Mouse (Mus musculus): Measurements from ENCODE around the gene Mfsd14a. TPM values are rescaled to one million over a fixed set of nuclear protein-coding genes. Genes with fewer than 3 reads are reported as not detected.
A peak's percentile ranks its signal among the peaks of the same experiment; 100 is the strongest.

Gene Mfsd14a
- total RNA-seq, 2 experiments from 2014 or later = 58.7 to 62.9 TPM

- intact Hi-C loops (cut with DNase I) = no loop called here
- no peak for DNase-seq (ENCODE audit: low spot score in 2 of 2)
Measured at GRCm38 (mm10) chr3:116618855-116619254, 43.6 kb downstream of the Mfsd14a start.

GRCm38 (mm10) chr3:116615318-116616068 is 47.0 kb downstream of the Mfsd14a start:
- intact Hi-C loops (cut with DNase I) = no loop called here

GRCm38 (mm10) chr3:116614295-116614892 is 48.1 kb downstream of the Mfsd14a start, which contains the start of gene Trmt13:
Trmt13 (minus strand) TSS chr3:116614587.
- intact Hi-C loops (cut with DNase I) = no loop called here
- peak in 1 of 2 experiments; percentile 17 for DNase-seq (ENCODE audit: low spot score in 2 of 2)

More at GRCm38 (mm10) chr3:116615318-116616068, 47.0 kb downstream of the Mfsd14a start:
- DNase-seq (ENCODE audit: low spot score in 2 of 2) = no peak

GRCm38 (mm10) chr3:116604570-116604969 is 57.9 kb downstream of the Mfsd14a start:
- intact Hi-C loops (cut with DNase I) = no loop called here
- DNase-seq (ENCODE audit: low spot score in 2 of 2) = no peak

GRCm38 (mm10) chr3:116601781-116602180 is 60.7 kb downstream of the Mfsd14a start:
- DNase-seq (ENCODE audit: low spot score in 2 of 2) = no peak
- intact Hi-C loops (cut with DNase I) = no loop called here

- DNase-seq (ENCODE audit: low spot score in 2 of 2) = no peak
- intact Hi-C loops (cut with DNase I) = no loop called here
Measured at GRCm38 (mm10) chr3:116601005-116601404, 61.5 kb downstream of the Mfsd14a start.

- DNase-seq (ENCODE audit: low spot score in 2 of 2) = no peak
- intact Hi-C loops (cut with DNase I) = no loop called here
Measured at GRCm38 (mm10) chr3:116599705-116600104, 62.8 kb downstream of the Mfsd14a start.

- no peak for DNase-seq (ENCODE audit: low spot score in 2 of 2)
- intact Hi-C loops (cut with DNase I) = loop anchor here (2.0 kb wide), 1 partner anchor 67 kb away; the partner anchor contains the start of gene Mfsd14a
Measured at GRCm38 (mm10) chr3:116595603-116595991, 66.9 kb downstream of the Mfsd14a start.

GRCm38 (mm10) chr3:116594728-116595602 is 67.5 kb downstream of the Mfsd14a start, which contains the start of gene Sass6:
Sass6 (plus strand) TSS chr3:116594982.
- intact Hi-C loops (cut with DNase I) = loop anchor here (2.0 to 5.0 kb wide), 2 partner anchors 68 to 152 kb away; partner anchors contain the start of gene Mfsd14a
- peak; percentile 99 for DNase-seq (ENCODE audit: low spot score in 2 of 2)

- intact Hi-C loops (cut with DNase I) = loop anchor here (2.0 to 5.0 kb wide), 2 partner anchors 69 to 153 kb away; partner anchors contain the start of gene Mfsd14a
- DNase-seq (ENCODE audit: low spot score in 2 of 2) = peak; percentile 49 to 51
Measured at GRCm38 (mm10) chr3:116594076-116594727, 68.3 kb downstream of the Mfsd14a start.

- intact Hi-C loops (cut with DNase I) = loop anchor here (5.0 to 10.0 kb wide), 2 partner anchors 40 to 77 kb away; partner anchors contain the start of gene Rtca
- peak; percentile 12 to 18 for DNase-seq (ENCODE audit: low spot score in 2 of 2)
Measured at GRCm38 (mm10) chr3:116582201-116582600, 80.3 kb downstream of the Mfsd14a start.

Other genes with a start within 250 kb of the Mfsd14a start
- 1 to 10 TPM; 3.4 to 4.4 TPM for gene Cdc14a, start 238.6 kb downstream of the Mfsd14a start, total RNA-seq (2021)
- 10 to 100 TPM; 62.1 to 63.5 TPM for gene Rtca, start 154.5 kb downstream of the Mfsd14a start, total RNA-seq (2021)
- 10 to 100 TPM; 18.8 to 18.9 TPM for gene Dbt, start 149.6 kb downstream of the Mfsd14a start, total RNA-seq (2021)
- under 1 TPM; 0.17 to 0.18 TPM for gene Lrrc39, start 99.7 kb downstream of the Mfsd14a start, total RNA-seq (2021)
- 1 to 10 TPM; 5.2 to 7.8 TPM for gene Sass6, start 67.7 kb downstream of the Mfsd14a start, total RNA-seq (2021)
- gene Trmt13, start 48.1 kb downstream of the Mfsd14a start, total RNA-seq (2021) = 10 to 100 TPM; 13.9 to 14.1 TPM
- gene Gm43191, start 18.6 kb upstream of the Mfsd14a start, total RNA-seq (2021) = not detected
- 10 to 100 TPM; 14.1 to 15.9 TPM for gene Slc35a3, start 50.2 kb upstream of the Mfsd14a start, total RNA-seq (2021)
- 10 to 100 TPM; 23.7 to 26.0 TPM for gene Agl, start 145.5 kb upstream of the Mfsd14a start, total RNA-seq (2021)
- gene Frrs1, start 196.8 kb upstream of the Mfsd14a start, total RNA-seq (2021) = 1 to 10 TPM; 1.5 to 2.3 TPM

Measured in left cerebral cortex, postnatal 14 days (tissue).